Comparison of ENCODE assay signal across 20 mouse cellular contexts in genomic region chr3:16733936-16734330, GRCm38 (mm10).
DNase-seq lines count a peak whose midpoint lies in the region; ATAC-seq and TF ChIP-seq lines count a peak whose summit lies in the region.
"Had no signal": no experiment of that assay in that cellular context is flagged by ENCODE, and none has a peak within 500 bp of the region (broad histone marks: within the 10 kb centered on the region; RNA-seq: fewer than 3 reads in every experiment).

No protein-coding gene starts in this region.

- no peaks in the 10 kb centered on the region for H3K36me3 ChIP-seq in forebrain, embryonic 12.5 days (replicated peaks)
- H3K36me3 ChIP-seq in forebrain, embryonic 11.5 days (ENCODE audit: control insufficient read depth, insufficient read depth, low read length), result no peaks in the 10 kb centered on the region
- H3K36me3 ChIP-seq: embryonic facial prominence, embryonic 13.5 days; heart, embryonic 15.5 days; hindbrain, embryonic 10.5 days; intestine, embryonic 15.5 days had no signal

- no peaks in the 10 kb centered on the region for H3K27me3 ChIP-seq in forebrain, embryonic 12.5 days
- H3K27me3 ChIP-seq in forebrain, embryonic 11.5 days (ENCODE audit: control insufficient read depth, insufficient read depth, low read length), result no peaks in the 10 kb centered on the region
- H3K27me3 ChIP-seq: embryonic facial prominence, embryonic 13.5 days; heart, embryonic 15.5 days; intestine, embryonic 15.5 days had no signal

- 63% methylated on average over 5 of the region's 5 CpGs for WGBS in forebrain, embryonic 12.5 days
- 70% methylated on average over 5 of the region's 5 CpGs for WGBS in forebrain, embryonic 11.5 days
- 21% methylated on average over 5 of the region's 5 CpGs for WGBS in olfactory bulb, adult 2 months

- H3K9me3 ChIP-seq in forebrain, embryonic 12.5 days, result no peaks in the 10 kb centered on the region
- no peaks in the 10 kb centered on the region for H3K9me3 ChIP-seq in forebrain, embryonic 11.5 days (ENCODE audit: control insufficient read depth, low read length)
- H3K9me3 ChIP-seq: embryonic facial prominence, embryonic 13.5 days; heart, embryonic 15.5 days; hindbrain, embryonic 10.5 days; intestine, embryonic 15.5 days had no signal

- no peak overlapping the region for H3K27ac ChIP-seq in forebrain, embryonic 12.5 days
- no peak overlapping the region for H3K27ac ChIP-seq in forebrain, embryonic 11.5 days (ENCODE audit: low read depth, low read length)
- peak overlapping the region; percentile 36; the same call in 1 of the 2 replicates for H3K27ac ChIP-seq in olfactory bulb, adult 2 months (ENCODE audit: insufficient read depth, low read depth, low read length)
- H3K27ac ChIP-seq: embryonic facial prominence, embryonic 13.5 days; heart, adult 2 months; heart, embryonic 15.5 days; hindbrain, embryonic 10.5 days; hindbrain, embryonic 14.5 days; intestine, embryonic 15.5 days had no signal

- no peak overlapping the region for H3K4me2 ChIP-seq in forebrain, embryonic 12.5 days
- no peak overlapping the region for H3K4me2 ChIP-seq in forebrain, embryonic 11.5 days (ENCODE audit: low read depth, low read length, severe bottlenecking)
- H3K4me2 ChIP-seq: embryonic facial prominence, embryonic 13.5 days; heart, embryonic 11.5 days; heart, embryonic 15.5 days; hindbrain, embryonic 14.5 days; intestine, embryonic 15.5 days had no signal

- no peaks in the 10 kb centered on the region for H3K4me1 ChIP-seq in forebrain, embryonic 12.5 days
- H3K4me1 ChIP-seq in forebrain, embryonic 11.5 days (replicated peaks; ENCODE audit: control insufficient read depth, insufficient read depth, low read length), result no peaks in the 10 kb centered on the region
- H3K4me1 ChIP-seq in olfactory bulb, adult 2 months (ENCODE audit: control insufficient read depth, insufficient read depth, low read length), result no peaks in the 10 kb centered on the region
- H3K4me1 ChIP-seq: embryonic facial prominence, embryonic 13.5 days; heart, embryonic 15.5 days; hindbrain, embryonic 10.5 days; intestine, embryonic 15.5 days had no signal

- no peak for TF ChIP-seq CTCF in olfactory bulb, adult 2 months (IDR thresholded peaks at IDR 0.05; ENCODE audit: insufficient read depth, low read depth, low read length)

- ATAC-seq in forebrain, embryonic 12.5 days (ENCODE audit: low FRiP score), result peak; percentile 35; the same call in 1 of the 2 replicates
- ATAC-seq in forebrain, embryonic 11.5 days (replicated peaks; ENCODE audit: low FRiP score), result no peak
- no peak for ATAC-seq in megakaryocyte, adult 5-6 weeks (ENCODE audit: poor library complexity, severe bottlenecking)
- ATAC-seq: intestine, embryonic 15.5 days had no signal

- no peak for TF ChIP-seq POLR2A in olfactory bulb, adult 2 months (IDR thresholded peaks at IDR 0.05; ENCODE audit: insufficient read depth, low read depth, low read length)

- H3K9ac ChIP-seq in forebrain, embryonic 12.5 days, result no peak overlapping the region
- H3K9ac ChIP-seq in forebrain, embryonic 11.5 days (ENCODE audit: low read length), result no peak overlapping the region
- H3K9ac ChIP-seq: embryonic facial prominence, embryonic 13.5 days; heart, embryonic 15.5 days; hindbrain, embryonic 14.5 days; intestine, embryonic 15.5 days had no signal

- no peak for DNase-seq in forebrain, embryonic 11.5 days (ENCODE audit: low spot score)
- peak; percentile 15 for DNase-seq in 416B (ENCODE audit: low read depth)
- DNase-seq in ZHBTc4 (ENCODE audit: low read depth, low spot score), result peak; percentile 42
- DNase-seq in frontal cortex, adult 2 months (ENCODE audit: extremely low spot score in 1 of 2, low spot score in 1 of 2), result no peak
- DNase-seq: adrenal gland, postnatal 10 days; cerebellum, adult 18-20 months; cerebellum, adult 9-11 months; cerebellum, postnatal 36 days; gastrocnemius, postnatal 14 days; heart, adult 2 months; kidney, adult 18-20 months had no signal

- no peak overlapping the region for H3K4me3 ChIP-seq in forebrain, embryonic 12.5 days (replicated peaks)
- H3K4me3 ChIP-seq in forebrain, embryonic 11.5 days (ENCODE audit: low read depth, low read length), result no peak overlapping the region
- H3K4me3 ChIP-seq in olfactory bulb, adult 2 months (ENCODE audit: insufficient read depth, low read depth, low read length), result no peak overlapping the region
- H3K4me3 ChIP-seq: embryonic facial prominence, embryonic 13.5 days; heart, adult 2 months; heart, embryonic 15.5 days; hindbrain, embryonic 10.5 days; intestine, embryonic 15.5 days had no signal

Comparison
In these comparisons a context has a peak if more than half of its experiments do, and no peak if none do; other contexts are left out.
1. DNase-seq: peak in 416B (single experiment) and ZHBTc4 (single experiment); none in forebrain, embryonic 11.5 days (single experiment) and frontal cortex, adult 2 months (0 of 2).